Mouse (Mus musculus) E14TG2a.4 (cell line): ENCODE measurements around the gene Ampd1.
"Not testable (repeated sequence)": the region's sequence is repeated elsewhere in the genome, so short reads cannot be mapped to it uniquely, and the experiment has no call there.

Experiments used
- CTCF ChIP-seq: conservative IDR thresholded peaks from 2 replicates; pipeline ENCODE4 v1.5.1; 2014; ENCODE audit warnings: low read length
- NANOG ChIP-seq: IDR thresholded peaks from 2 replicates; pipeline ENCODE4 v1.6.1; 2014; ENCODE audit warnings: borderline replicate concordance, low read length, mixed read lengths
- POU5F1 ChIP-seq: IDR thresholded peaks from 2 replicates; pipeline ENCODE4 v1.6.1; 2014; ENCODE audit warnings: low read length, borderline replicate concordance

DNA sequence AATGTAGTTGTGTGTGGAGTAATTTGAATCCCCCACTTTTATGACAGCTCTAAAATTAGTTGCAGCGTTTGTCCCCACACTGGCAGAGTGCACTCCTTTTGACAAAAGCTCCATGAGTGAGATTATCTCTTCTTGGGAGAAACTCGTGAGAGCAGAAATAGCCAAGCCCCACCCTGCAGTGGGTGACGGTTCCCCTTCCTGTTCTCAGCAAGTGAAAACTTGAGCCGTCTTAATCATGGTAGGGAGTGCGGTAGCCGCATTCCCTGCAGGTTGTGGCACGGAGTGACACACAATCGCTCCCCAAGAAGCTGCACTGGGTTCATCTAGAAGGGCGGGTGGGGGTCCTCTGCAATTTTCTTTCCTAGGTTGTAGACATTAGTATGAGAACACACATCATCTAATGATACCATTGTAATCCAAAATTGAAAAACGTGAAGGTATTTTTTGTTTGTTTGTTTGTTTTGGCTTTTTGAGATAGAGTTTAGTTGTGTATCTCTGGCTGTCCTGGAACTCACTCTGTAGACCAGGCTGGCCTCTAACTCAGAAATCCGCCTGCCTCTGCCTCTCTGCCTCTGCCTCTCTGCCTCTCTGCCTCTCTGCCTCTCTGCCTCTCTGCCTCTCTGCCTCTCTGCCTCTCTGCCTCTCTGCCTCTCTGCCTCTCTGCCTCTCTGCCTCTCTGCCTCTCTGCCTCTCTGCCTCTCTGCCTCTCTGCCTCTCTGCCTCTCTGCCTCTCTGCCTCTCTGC is 66.5 kb downstream of the Ampd1 start:
- not testable (repeated sequence) for TF ChIP-seq CTCF, NANOG, POU5F1
